Mouse (Mus musculus): ENCODE measurements around the gene Hoxa7. TPM values are rescaled to one million over a fixed set of nuclear protein-coding genes. Genes with fewer than 3 reads are reported as not detected.

Hoxa7 gene
- not detected for total RNA-seq (2021)
- long read RNA-seq, experiment 1: 0 reads
- long read RNA-seq, experiment 2, partial matches to known transcripts: 0 of 1 reads
- long read RNA-seq, experiment 2, other reads (novel, unspliced or antisense): 0 of 1 reads

DNA sequence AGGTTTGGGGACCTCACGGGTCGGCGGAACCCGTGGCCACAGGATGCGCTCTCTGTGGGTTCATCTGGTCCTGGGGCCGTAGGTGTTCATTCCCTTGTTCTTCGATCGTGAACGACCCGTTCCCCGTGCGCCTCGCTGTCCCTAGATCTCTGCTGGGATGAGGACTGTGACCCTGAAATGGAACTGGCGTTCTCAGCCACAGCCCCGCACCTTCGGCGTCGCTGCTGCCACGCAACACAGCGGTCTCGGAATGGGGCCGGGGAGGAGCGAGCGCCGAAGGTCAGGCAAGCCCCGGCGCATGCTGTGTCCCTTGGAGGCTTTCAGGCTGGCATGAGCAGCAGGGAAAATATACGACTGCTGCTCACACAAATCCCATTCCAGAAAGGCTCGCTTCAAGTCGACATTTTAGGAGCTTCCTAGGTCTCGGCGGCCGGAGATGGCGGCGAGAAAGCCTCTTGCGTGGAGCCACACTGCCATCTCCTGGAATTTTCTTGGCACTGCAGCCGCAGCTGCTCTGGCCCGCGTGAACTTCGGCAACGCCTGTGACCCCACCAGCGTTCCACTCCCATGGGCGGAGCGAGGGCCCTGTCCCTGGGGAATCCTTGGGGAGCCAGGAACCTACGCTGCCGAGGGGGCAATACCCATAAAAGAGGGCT, at the start of gene Hoxa7:
Hoxa7 (minus strand) TSS at position 518 of the 656 bp plus-strand sequence.
- peak; percentile 70 to 84 for DNase-seq (ENCODE audit: low spot score in 2 of 2)
- intact Hi-C loops (cut with DNase I): loop anchor here (5.0 to 10.0 kb wide), 3 partner anchors 349 to 1417 kb away; no protein-coding TSS in a partner anchor

DNA sequence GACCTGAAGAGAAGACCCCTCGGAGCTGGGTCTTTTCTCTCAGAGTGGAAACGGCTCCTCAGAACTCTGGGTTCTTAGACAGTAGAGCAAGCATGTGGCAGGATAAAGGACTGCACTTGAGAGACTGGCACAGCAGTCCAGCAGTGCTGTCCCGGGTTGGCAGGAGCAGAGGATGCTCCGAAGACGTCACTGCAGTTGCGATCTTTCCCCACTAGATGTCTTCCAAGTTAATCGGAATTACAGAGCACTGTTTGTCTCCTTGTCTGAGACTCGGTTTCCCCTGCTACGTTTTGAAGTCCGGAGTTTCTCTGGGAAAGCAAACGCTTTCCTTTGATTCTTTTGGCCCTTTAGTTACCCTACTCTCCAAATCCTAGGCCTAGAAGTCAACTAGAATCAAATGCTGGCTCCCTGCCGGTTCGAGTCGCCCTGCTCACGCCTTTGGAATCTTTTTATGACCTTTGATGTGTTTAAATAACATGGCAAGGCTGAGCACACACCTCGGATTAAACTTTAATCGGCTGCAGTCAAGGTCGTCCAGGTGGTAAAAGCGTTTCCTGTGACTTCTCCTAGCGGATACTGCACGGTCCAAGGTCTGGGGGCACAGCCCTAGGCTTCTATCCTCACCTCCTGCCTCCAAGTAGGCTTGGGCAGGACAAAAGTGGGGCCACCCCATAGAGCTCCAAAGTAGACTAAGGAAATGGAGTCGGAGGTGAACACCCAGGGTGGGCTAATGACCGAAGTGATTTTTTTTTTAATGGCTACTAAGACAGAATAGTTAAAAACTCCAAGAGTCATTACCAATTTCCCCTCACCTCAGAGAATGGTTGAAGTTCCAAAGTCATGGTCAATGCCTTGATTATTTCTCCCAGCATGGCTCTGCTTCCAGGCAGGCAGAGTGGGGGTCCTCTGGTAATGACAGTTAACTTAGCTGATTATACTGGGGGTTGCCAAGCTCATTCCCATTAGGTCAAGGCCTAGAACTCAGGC, 49.1 kb upstream of the Hoxa7 start:
- intact Hi-C loops (cut with DNase I): loop anchor here (5.0 to 10.0 kb wide), 2 partner anchors 304 to 567 kb away; no protein-coding TSS in a partner anchor

DNA sequence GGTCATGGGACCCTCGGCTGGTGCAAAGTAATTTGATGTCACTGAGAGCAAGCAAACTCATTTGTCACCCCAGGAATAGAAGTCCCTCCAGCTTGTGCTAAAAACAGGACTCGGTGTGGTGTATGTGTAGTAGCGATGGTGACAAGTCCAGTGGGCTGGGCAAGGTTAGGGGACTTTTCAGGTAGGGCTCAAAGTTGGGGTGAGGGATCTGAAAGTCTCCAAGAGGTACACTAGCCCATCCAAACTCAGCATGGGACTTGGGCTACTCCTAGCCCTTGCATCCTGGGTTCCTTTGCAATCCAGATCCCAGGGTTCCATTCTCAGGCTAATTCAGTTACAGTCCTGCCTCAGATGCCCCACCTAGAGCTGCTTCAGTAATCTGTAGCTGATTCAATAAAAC, 47.1 kb upstream of the Hoxa7 start:
- intact Hi-C loops (cut with DNase I): no loop called here
- no peak for DNase-seq (ENCODE audit: low spot score in 2 of 2)

More for the DNA sequence above, 49.1 kb upstream of the Hoxa7 start:
- DNase-seq (ENCODE audit: low spot score in 2 of 2): peak; percentile 63 to 71

DNA sequence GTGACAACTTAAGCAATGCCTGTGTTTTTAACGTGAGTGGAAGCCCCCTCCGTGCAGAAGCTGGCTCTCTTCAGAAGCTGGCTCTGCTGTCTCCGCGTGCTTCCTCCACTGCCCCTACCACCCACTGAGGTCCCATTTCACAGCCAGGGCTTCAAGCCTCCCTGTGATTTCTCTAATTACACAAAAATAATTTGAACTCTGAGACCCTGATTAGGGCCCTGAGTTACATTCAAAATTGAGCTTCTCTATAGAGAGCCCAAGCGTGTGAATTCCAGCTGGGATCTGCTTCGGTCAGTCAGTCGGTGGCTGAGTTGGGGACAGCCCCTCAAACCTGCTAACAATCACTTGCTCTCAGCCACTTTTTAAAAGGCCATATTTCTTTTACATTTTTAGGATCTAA, 46.7 kb upstream of the Hoxa7 start:
- intact Hi-C loops (cut with DNase I): no loop called here
- DNase-seq (ENCODE audit: low spot score in 2 of 2): no peak

DNA sequence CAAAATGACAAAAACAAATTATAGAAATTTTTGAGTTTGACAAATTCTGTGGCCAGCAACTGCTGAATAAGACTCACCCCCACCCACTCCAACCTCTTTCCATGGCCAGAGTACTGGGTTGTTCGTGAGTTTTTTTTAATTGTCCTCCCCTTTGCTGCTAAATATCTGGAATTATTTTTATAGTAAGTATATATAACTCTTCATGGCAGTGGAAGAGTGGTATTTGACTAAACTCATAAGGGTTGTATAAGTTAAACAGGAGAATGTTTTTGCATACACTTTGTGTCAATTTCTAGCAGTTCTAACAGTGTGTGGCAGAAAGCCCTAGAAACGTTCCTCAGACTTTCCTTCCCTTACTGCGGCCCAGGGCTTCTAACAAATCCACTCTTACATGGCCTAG, 46.0 kb upstream of the Hoxa7 start:
- DNase-seq (ENCODE audit: low spot score in 2 of 2): no peak
- intact Hi-C loops (cut with DNase I): no loop called here

DNA sequence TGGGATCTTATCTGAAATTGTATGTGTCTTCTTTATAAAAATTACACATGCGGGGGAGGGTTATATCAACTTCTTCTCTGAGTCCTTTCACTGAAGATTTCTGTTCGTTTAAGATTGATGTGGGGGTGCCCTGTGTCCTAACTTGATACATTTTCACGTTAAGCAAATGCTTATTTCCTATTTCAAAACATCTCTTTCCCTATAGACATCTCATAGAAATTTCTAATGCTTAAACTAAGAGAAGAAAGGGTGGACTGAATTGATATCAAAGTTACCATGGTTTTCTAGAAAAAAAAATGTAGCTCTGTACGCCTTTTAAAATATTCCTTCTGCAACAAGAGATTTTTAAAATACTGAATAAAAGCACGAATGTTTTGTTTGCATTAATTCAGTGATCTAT, 45.6 kb upstream of the Hoxa7 start:
- intact Hi-C loops (cut with DNase I): no loop called here
- DNase-seq (ENCODE audit: low spot score in 2 of 2): no peak

DNA sequence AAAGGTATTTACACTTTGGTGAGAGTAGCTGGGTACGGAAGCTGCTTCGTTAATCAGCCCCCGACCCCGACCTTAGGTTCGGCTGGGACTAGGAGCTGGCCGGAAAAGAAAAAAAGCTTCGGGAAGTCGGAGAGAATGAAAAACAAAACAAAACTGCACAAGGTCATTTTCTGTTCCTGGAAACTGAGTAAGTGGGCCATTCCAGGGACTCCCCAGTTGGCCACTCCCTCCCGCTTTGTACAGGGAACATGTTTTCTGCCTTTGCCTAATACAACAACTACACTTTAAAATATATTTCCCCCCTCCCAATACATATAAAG, 45.0 kb upstream of the Hoxa7 start:
- DNase-seq (ENCODE audit: low spot score in 2 of 2): no peak
- intact Hi-C loops (cut with DNase I): no loop called here

DNA sequence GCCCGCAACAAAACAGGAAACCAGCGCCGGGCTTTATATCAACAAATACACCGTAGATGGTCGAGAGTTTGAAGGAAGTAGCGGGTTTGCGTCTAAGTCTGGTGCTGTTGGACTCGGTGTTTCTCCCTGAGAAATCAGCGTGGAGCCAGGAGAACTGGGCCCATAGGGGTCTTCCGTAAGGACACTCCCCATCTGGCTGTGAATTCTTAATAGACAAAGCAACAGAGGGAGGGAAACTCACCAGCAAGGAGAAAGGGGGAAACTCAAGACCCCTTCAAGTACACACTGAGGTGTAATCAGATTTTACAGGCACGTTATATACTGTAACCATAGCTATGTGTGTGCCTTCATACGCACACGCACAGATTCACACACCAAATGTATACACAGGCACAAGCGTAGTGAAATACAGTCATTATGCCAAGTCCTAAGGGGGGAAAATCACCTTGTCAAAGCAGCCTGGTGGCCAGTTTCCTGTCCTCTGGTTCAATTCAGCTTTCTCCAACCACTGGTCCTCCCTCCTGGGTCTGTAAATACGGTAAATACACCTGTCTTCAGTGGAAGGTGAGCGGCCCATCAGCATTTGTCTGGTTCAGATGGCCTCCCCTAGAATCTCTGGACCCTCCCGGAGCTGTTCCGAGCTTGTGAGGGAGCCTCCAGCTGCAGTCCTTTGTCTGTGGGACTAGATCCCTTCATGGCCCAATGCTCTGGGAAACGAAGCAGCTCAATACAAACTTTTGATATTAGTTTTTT, 44.4 kb upstream of the Hoxa7 start:
- DNase-seq (ENCODE audit: low spot score in 2 of 2): no peak
- intact Hi-C loops (cut with DNase I): no loop called here

DNA sequence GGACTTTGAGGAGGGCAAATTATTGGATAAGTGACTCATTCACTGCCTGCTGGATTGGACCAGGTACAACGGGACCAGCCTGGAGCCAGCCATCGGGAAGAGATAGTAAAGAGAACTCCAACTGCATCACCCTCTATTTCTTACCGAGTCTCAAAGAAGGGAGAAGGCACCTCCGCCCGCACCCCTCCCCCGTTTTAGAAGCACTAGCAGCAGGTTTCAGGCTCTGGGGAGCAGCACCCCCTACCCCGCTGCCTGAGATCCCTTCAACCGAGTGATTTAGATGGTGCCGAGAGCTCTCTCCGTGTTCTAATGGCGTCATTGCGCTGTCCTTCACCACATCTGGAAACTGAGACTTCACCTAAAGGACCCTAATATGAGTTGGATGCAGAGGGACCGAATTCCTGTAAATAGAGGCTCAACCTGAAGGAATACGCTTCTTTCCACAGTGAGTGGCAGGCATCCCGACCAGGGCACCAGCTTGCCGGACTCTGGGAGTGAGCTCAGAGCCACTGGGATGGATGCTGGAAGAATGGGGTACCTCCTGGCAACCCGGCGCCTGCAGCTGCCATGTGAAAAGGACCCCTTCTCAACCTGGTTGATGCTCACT, 43.8 kb upstream of the Hoxa7 start:
- intact Hi-C loops (cut with DNase I): no loop called here
- DNase-seq (ENCODE audit: low spot score in 2 of 2): no peak

DNA sequence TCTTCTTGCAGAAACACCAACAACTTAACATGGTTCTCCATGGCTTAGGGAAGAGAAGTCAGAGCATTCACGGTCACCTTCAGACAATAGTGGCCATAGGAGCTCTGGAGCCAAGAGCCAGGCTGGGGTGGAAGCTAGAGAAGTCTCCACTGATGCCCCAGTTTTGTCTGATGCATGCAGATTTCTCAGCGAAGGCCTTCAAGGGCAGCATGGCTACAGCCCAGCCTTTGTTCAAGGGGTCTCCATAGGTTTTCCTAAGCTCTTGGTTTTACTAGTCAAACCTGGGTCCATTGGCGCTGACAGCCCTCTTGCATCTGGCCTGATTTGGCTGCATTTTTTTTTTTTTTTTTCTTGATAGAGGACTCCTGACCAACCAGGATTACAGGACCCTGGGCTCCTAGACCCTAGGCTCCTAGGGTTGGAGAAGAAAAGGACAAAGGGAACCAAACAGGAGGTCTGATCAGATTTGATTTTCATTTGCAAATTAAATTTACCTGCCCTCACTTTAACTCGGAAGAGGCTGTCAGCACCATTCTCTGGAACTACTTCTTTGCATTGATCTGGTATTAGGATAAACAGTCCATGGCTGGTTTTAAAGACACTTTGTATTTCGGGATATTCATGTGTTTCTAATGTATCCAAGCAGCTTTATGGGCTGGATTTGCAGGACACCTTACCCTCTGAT, 42.6 kb upstream of the Hoxa7 start:
- DNase-seq (ENCODE audit: low spot score in 2 of 2): no peak
- intact Hi-C loops (cut with DNase I): loop anchor here (5.0 kb wide), 2 partner anchors 458 to 653 kb away; no protein-coding TSS in a partner anchor

DNA sequence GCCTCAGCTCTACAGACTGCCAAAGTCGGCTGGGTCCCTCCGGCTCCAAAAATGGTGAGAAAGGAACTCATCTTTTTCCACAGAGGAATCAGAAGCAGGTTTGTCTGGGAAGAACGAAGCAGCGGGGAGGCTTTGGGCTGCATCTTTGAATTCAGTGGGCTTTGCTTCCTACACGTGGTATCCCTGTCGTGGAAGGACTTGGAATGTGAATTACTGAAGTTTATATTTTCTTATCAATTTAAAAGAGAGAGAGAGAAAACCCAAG, 41.6 kb upstream of the Hoxa7 start:
- DNase-seq (ENCODE audit: low spot score in 2 of 2): no peak
- intact Hi-C loops (cut with DNase I): loop anchor here (5.0 kb wide), 2 partner anchors 459 to 654 kb away; no protein-coding TSS in a partner anchor

DNA sequence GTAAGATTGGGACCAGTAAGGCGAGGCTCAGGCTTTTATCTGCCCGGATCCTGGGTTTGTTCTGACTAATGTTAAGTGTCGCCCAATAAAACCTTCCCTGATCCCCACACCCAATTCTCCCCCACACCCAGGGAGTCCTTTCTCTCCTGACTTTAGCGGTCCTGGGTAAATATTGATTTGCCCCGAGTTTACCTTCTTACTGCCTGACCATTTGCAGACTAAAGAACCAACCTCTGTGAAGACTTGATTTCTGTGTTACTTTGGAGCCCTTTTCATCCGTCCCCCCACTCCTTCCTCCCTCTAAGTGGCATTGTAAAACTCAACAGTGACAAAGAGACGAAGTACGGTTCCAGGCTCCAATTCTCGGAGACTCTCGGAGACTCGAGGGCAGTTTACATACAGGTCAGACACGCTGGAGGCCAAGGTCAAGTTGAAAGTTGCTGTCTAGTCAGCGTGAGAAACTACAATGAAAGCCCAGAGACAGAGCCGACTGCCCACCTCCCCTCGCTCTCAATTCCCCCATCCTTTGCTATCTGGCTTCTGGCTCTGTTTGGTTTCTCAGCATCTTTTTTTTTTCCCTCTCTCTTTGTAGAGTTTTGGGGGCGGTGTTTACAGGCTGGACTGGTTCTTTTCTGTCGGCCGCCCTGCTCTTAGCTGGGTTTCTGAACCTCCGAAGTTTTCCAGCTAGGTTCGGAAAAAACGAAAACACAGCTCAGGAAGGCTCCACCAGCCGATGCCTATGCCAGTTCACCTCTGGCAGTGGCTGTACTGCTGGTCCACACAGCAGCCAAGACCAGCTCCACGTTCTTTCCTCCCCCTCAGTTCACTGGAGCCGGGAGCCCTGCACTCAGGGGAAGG, 41.0 kb upstream of the Hoxa7 start:
- DNase-seq (ENCODE audit: low spot score in 2 of 2): no peak
- intact Hi-C loops (cut with DNase I): loop anchor here (5.0 kb wide), 2 partner anchors 460 to 655 kb away; no protein-coding TSS in a partner anchor

DNA sequence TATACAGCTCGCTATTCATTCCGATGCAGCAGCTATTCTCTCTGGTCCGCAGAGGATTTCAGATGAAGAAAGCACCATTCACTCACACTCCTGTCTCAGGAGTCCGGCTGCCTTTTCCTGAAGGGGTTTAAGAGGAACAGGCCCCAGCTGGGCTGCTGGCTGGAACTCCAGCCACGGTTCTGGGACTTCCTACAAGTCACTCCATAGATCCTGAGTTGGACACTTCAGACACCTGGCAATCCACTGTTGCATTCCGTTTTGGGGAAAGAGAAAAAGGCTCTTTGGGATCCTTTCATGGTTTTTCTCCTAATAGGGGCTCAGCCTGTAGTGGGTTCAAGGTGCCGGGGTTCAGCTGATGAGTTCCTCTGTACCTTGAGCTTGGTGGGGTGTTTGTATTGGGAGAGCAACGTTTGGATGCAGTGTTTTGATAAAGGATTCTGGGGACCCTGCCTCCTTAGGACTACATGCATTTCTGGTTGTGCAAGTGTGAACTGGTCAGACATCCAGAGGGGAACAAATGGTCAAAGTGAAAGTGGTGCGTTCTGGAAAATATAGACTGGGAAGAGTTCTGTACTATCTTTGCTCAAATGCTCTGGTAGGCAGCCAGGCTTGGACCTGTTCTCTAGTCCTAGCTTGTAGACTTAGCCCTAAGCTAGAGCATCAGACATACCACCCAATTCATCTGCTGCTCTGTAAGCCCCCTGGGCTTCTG, 40.3 kb upstream of the Hoxa7 start:
- intact Hi-C loops (cut with DNase I): loop anchor here (5.0 kb wide), 2 partner anchors 460 to 655 kb away; no protein-coding TSS in a partner anchor
- no peak for DNase-seq (ENCODE audit: low spot score in 2 of 2)

DNA sequence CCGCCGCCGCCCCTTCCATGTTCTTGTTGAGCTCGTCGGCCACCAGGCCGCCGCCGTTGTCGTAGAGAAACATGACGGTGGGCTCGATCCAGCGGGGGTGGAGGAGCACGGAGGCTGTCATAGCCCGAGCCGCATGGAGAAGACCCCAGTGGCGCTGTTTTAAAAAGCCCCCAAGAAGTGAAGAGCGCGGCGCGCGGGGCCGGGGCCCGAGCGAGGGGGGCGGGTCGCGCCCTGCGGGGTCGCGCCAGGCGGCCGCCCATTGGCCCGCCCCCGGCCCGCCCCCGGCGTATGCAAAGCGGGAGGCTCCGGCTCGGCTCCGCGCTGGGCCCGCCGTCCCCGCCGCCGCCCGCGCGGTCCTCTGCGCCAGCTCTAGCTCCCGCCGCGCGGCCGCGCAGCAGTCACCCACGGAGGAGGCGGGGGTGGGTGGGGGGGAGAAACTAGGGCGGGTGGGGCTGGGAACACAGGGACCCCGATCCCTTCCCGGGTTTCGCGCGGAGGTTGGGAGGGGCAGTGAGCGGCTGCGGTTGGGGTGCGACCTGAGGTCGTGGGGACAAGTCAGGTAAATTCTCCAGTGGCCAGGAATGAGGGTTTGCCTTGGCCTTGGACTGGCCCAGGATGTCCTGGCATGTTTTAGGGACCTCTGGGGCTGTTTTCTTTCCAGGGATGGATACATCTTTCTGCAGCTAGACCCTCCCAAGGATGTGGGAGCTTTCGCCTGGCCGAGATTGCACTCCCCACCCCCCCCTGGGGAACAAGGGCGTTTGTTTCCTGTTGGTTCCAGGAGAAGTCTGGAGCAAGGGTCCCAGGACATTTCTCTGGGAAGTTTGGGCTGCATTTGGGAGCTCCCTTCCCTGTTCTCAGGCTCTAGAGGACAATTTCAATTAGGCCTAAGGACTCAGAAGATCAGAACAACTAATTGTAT, 39.3 kb upstream of the Hoxa7 start, which contains the start of gene Hoxa13:
Hoxa13 (minus strand) TSS at position 227 of the 922 bp plus-strand sequence.
- DNase-seq (ENCODE audit: low spot score in 2 of 2): no peak
- intact Hi-C loops (cut with DNase I): loop anchor here (5.0 kb wide), 2 partner anchors 461 to 656 kb away; no protein-coding TSS in a partner anchor

DNA sequence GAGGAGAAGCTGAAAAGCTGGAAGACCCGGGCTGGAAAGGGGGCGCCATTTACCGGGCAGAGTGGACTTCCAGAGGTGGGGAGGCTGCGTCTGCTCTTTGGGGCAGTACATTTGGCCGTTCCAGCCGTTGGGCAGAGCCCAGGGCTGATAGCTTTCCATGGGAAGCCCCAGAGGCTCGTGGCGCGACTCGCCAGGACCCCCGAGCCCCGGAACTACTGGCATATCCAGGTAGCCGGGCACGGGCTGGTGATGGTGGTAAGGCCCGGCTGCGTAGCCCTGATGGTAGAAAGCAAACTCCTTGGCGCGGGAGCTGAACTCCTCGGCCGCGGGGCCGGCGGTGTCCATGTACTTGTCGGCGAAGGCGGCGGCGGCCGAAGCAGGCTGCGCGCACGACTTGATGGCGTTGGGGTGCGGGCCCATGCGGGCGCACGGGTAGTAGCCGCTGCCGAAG, 38.2 kb upstream of the Hoxa7 start:
- intact Hi-C loops (cut with DNase I): loop anchor here (5.0 kb wide), 3 partner anchors 462 to 657 kb away; no protein-coding TSS in a partner anchor

More for the DNA sequence above, 38.2 kb upstream of the Hoxa7 start:
- DNase-seq (ENCODE audit: low spot score in 2 of 2): no peak
